Mouse (Mus musculus) hindbrain, embryonic 16.5 days (tissue): ENCODE measurements around the gene Srp9. TPM values are rescaled to one million over a fixed set of nuclear protein-coding genes. Genes with fewer than 3 reads are reported as not detected.

Experiments
- ATAC-seq: fragments of 200-750 bp; cut with Nextera tagmentation; 2 replicates; pipeline ENCODE4 v1.8.0; 2017; ENCODE audit warnings: moderate TSS enrichment, moderate library complexity
- H3K27ac ChIP-seq: fragments of 300-500 bp; sonication (generic); 2 replicates; pipeline ENCODE4 v1.5.1; 2014; ENCODE audit warnings: low read depth, mild to moderate bottlenecking, control low read depth, low read length, moderate library complexity
- H3K27me3 ChIP-seq: fragments of 300-500 bp; sonication (generic); replicated peaks from 2 replicates; pipeline ENCODE4 v1.6.1; 2014; ENCODE audit warnings: low read length; ENCODE audit not compliant: control insufficient read depth, insufficient read depth
- H3K36me3 ChIP-seq: fragments of 300-500 bp; sonication (generic); 2 replicates; pipeline ENCODE4 v1.6.1; 2014; ENCODE audit warnings: mild to moderate bottlenecking, low read length, moderate library complexity, mixed read lengths; ENCODE audit not compliant: control insufficient read depth, insufficient read depth
- H3K4me1 ChIP-seq: fragments of 300-500 bp; sonication (generic); 2 replicates; pipeline ENCODE4 v1.6.1; 2014; ENCODE audit warnings: low read depth, low read length; ENCODE audit not compliant: control insufficient read depth, insufficient read depth
- H3K4me2 ChIP-seq: fragments of 300-500 bp; sonication (generic); 2 replicates; pipeline ENCODE4 v1.6.1; 2014; ENCODE audit warnings: mild to moderate bottlenecking, low read length, control low read depth, moderate library complexity
- H3K4me3 ChIP-seq: fragments of 300-500 bp; sonication (generic); 2 replicates; pipeline ENCODE4 v1.5.1; 2014; ENCODE audit warnings: mild to moderate bottlenecking, low read length, control low read depth, moderate library complexity
- H3K9ac ChIP-seq: fragments of 300-500 bp; sonication (generic); 2 replicates; pipeline ENCODE4 v1.6.1; 2014; ENCODE audit warnings: low read depth, mild to moderate bottlenecking, control low read depth, low read length, moderate library complexity
- H3K9me3 ChIP-seq: fragments of 300-500 bp; sonication (generic); 2 replicates; pipeline ENCODE4 v1.6.1; 2014; ENCODE audit warnings: mild to moderate bottlenecking, low read length, moderate library complexity; ENCODE audit not compliant: control insufficient read depth
- WGBS: fragments of 180-500 bp; shearing (Covaris S2); extraction: QIAGEN DNeasy Blood & Tissue Kit; methylation state at CpG from one replicate; pipeline ENCODE4 v1.1.7; 2014; 5-methylcytosine and 5-hydroxymethylcytosine counted together
- polyA plus RNA-seq: library from polyadenylated mRNA; unstranded; fragments of >200 nt; fragmentation: Nextera tagmentation; extraction: Ambion mirVana; gene quantifications from 2 replicates; pipeline ENCODE4 v1.2.1, GENCODE M21; 2015

Srp9 gene
- polyA plus RNA-seq, 1 experiment from 2014 or later, result 134 TPM

DNA sequence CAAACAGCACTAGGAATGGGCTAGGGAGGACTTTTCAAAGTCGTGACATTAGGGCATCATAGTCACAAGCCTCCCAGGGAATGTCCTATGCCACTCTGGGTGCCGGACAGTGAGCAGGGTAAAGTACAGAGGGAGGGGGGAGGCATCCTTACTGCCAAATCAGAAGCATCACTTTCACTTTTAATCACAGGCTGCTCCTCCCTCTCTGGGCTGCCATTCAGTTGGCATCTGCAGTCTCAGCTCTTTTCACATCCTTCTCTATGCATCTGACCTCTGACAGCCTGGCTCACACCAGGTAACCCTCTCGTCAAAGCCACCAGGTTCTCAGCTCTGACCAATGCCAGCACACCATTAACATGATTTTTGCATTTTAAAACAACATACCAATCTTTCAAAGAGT, 24.1 kb upstream of the Srp9 start:
- 56% methylated on average over 3 of the region's 3 CpGs for WGBS
- Histone ChIP-seq H3K36me3 (no peaks in the 10 kb centered on the region), H3K27me3 (no peaks in the 10 kb centered on the region), H3K4me3 (no peak overlapping the region), H3K4me1 (peaks cover 2% of the 10 kb centered on the region; the same call in 1 of the 2 replicates), H3K27ac (no peak overlapping the region), H3K4me2 (no peak overlapping the region), H3K9ac (no peak overlapping the region), H3K9me3 (no peaks in the 10 kb centered on the region)
- ATAC-seq, result no peak

DNA sequence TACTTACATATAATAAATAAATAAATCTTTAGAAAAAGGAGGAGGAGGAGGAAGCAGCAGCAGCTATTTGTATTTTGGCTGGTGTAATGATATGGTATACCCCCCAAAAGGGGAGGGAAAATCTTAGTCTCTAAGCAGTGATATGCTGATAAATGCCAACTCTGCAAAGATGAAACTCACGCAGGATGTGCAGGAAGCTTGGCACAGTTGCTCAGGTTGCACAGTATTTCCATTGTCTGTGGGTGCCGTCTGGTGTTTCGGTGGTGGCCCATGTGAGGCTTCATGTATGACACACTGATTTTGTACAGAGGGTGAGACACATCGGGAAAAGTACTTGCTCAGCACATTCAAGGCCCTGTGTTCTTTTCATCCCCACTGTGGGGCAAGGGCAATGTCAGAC, 23.1 kb upstream of the Srp9 start:
- no peaks in the 10 kb centered on the region for H3K9me3 ChIP-seq
- WGBS, result 46% methylated on average over 4 of the region's 4 CpGs
- no peaks in the 10 kb centered on the region for H3K4me1 ChIP-seq
- no peaks in the 10 kb centered on the region for H3K36me3 ChIP-seq
- H3K4me3 ChIP-seq, result no peak overlapping the region
- H3K4me2 ChIP-seq, result no peak overlapping the region
- H3K9ac ChIP-seq, result no peak overlapping the region
- H3K27ac ChIP-seq, result no peak overlapping the region
- no peaks in the 10 kb centered on the region for H3K27me3 ChIP-seq
- ATAC-seq, result no peak

DNA sequence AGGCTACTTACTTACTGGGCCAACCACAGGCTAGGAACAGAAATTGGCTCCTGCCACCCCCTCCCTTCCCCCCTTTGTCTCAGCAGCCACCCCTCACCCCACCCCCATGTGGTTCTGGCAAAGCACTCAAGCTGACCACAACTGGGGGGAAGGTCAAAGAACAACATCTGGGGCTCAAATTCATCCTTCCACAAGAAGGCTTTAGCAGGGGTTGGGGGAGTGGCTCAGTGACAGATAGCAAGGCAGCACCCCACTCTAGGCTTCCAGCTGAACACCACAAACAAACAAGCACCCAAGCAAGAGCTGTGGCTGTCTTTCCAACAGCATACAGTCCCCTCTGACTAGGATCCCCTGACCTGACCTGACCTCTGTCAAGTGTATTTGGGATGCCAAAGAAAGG, 21.8 kb upstream of the Srp9 start:
- Histone ChIP-seq H3K4me1 (no peaks in the 10 kb centered on the region), H3K27ac (no peak overlapping the region), H3K9me3 (no peaks in the 10 kb centered on the region), H3K4me2 (no peak overlapping the region), H3K27me3 (no peaks in the 10 kb centered on the region), H3K36me3 (no peaks in the 10 kb centered on the region), H3K4me3 (no peak overlapping the region), H3K9ac (no peak overlapping the region)
- no peak for ATAC-seq

DNA sequence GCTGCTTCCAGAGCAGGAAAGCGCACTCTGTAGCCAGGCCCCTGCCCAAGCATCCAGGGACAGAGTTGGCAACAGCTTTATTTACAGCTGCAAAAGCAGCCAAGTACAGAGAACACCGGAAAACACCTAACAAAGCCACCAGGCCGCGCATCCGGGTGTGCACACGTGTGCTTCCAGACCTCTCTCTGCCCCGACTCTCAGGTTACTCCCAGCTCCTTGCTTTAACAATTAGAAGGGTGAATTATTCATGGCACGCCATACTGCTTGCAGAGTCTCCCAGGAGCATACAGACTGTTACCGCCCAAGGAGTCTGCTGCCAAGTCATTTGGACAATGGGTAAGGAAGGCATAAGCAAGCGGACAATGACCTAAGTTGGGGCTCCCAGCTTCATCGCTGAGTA, 21.1 kb upstream of the Srp9 start:
- Histone ChIP-seq H3K4me3 (no peak overlapping the region), H3K4me1 (no peaks in the 10 kb centered on the region), H3K4me2 (no peak overlapping the region), H3K27ac (no peak overlapping the region), H3K9ac (no peak overlapping the region), H3K27me3 (no peaks in the 10 kb centered on the region), H3K36me3 (no peaks in the 10 kb centered on the region), H3K9me3 (no peaks in the 10 kb centered on the region)
- ATAC-seq, result no peak
- WGBS, result 48% methylated on average over 11 of the region's 11 CpGs

DNA sequence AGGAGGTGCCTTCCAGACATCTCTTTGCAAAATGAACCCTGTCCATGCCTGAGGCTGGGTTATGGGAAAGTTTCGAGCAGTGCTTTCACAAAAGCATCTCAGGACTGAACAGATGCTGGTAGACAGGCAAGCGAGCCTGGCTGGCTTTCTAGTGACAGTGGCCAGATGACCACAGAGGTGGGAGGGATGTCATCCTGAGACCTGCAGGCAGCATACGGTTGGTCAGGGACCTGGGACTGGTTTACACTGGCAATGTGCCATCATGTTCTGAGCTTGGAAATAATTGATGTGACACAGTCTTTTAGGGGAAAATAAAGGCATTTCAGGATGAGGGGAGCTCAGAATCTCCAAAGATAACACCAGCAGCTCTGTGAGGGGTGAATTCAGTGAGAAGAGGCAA, 19.5 kb upstream of the Srp9 start:
- H3K4me2 ChIP-seq, result no peak overlapping the region
- no peaks in the 10 kb centered on the region for H3K36me3 ChIP-seq
- H3K27ac ChIP-seq, result no peak overlapping the region
- no peaks in the 10 kb centered on the region for H3K4me1 ChIP-seq
- no peak overlapping the region for H3K9ac ChIP-seq
- no peaks in the 10 kb centered on the region for H3K9me3 ChIP-seq
- no peak for ATAC-seq
- H3K4me3 ChIP-seq, result no peak overlapping the region
- no peaks in the 10 kb centered on the region for H3K27me3 ChIP-seq
- WGBS, result 39% methylated on average over 3 of the region's 3 CpGs

DNA sequence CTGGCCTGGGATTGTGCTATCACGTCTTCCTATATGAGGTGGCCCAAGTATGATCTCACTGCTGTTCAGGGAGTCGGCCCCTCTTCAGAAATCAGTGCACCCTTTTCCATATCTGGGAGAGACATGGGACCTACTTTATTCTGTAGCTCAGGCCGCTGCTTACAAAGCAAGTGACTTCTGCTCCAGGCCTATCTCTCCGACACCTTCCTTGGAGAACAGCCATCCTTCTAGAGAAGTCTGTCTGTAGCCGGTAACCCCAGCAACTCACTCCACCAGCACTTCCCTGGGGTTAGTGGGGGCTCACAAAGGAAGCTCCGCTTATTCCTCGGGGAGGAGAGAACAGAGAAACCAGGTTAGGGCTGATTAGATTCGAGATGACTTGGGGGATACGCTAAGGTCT, 17.3 kb upstream of the Srp9 start:
- ATAC-seq, result no peak
- H3K4me3 ChIP-seq, result no peak overlapping the region

DNA sequence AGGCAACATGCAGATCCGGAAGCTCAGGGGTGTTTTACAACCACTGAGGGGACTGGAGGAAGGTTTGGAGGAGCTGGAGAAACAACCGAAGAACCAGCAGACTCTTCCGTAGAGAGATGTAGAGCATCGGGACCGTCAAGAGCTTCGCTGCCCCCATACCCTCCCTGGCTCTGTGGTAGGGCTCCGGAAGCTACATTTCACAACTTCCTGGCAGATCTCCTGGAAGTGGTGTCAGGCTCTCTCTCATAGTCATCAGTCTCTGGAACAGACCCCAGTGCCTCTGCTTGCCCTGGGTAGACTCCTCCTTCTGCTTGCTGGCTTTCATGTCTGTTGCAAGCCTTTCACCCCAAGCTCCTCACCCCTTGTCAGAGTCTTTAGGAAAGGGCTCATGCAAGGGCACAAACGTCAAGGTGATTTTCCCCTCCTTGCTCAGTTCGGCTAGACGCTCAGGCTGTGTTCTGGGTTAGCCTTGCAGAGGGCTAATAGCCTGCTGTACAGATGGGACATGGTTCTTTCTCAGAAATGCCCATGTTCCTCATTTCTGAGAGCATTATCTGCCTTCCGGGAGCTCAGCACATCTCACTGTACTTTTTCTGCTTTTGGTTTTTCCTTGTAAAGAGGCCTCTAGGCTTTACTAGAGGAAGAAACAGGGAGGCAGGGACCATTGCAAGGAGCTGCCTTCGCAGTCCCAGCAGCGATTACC, 16.0 kb upstream of the Srp9 start:
- no peaks in the 10 kb centered on the region for H3K9me3 ChIP-seq
- H3K4me2 ChIP-seq, result no peak overlapping the region
- 82% methylated on average over 13 of the region's 13 CpGs for WGBS
- peaks cover 1% of the 10 kb centered on the region for H3K4me1 ChIP-seq
- H3K36me3 ChIP-seq, result no peaks in the 10 kb centered on the region
- H3K27ac ChIP-seq, result no peak overlapping the region
- H3K4me3 ChIP-seq, result no peak overlapping the region
- no peaks in the 10 kb centered on the region for H3K27me3 ChIP-seq
- no peak overlapping the region for H3K9ac ChIP-seq
- no peak for ATAC-seq

More for the DNA sequence above, 17.3 kb upstream of the Srp9 start:
- Histone ChIP-seq H3K27me3 (no peaks in the 10 kb centered on the region), H3K36me3 (no peaks in the 10 kb centered on the region), H3K27ac (no peak overlapping the region), H3K9me3 (no peaks in the 10 kb centered on the region), H3K4me1 (no peaks in the 10 kb centered on the region; the same call in 1 of the 2 replicates), H3K4me2 (no peak overlapping the region), H3K9ac (no peak overlapping the region)
- WGBS, result 86% methylated on average over 9 of the region's 9 CpGs

DNA sequence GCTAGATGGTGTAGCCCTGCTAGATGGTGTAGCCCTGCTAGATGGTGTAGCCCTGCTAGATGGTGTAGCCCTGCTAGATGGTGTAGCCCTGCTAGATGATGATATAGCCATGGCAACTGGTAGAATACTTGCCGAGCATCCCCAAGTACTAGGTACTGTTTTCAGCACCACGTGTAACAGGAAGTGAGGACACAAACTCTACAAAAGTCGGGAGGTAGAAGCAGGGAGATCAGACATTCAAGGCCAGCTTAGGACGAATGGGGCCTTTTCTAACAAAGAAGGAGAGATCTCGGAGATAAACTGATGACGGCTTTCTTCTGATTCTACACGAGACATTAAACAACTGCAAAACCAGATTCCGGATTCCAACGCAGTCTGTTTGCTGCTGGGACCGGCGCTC, 14.4 kb upstream of the Srp9 start:
- Histone ChIP-seq H3K4me2 (no peak overlapping the region), H3K27me3 (no peaks in the 10 kb centered on the region), H3K9me3 (no peaks in the 10 kb centered on the region), H3K36me3 (no peaks in the 10 kb centered on the region), H3K4me3 (no peak overlapping the region), H3K4me1 (peaks cover 10% of the 10 kb centered on the region), H3K27ac (no peak overlapping the region), H3K9ac (no peak overlapping the region)
- ATAC-seq, result no peak
- WGBS, result 88% methylated on average over 11 of the region's 11 CpGs

DNA sequence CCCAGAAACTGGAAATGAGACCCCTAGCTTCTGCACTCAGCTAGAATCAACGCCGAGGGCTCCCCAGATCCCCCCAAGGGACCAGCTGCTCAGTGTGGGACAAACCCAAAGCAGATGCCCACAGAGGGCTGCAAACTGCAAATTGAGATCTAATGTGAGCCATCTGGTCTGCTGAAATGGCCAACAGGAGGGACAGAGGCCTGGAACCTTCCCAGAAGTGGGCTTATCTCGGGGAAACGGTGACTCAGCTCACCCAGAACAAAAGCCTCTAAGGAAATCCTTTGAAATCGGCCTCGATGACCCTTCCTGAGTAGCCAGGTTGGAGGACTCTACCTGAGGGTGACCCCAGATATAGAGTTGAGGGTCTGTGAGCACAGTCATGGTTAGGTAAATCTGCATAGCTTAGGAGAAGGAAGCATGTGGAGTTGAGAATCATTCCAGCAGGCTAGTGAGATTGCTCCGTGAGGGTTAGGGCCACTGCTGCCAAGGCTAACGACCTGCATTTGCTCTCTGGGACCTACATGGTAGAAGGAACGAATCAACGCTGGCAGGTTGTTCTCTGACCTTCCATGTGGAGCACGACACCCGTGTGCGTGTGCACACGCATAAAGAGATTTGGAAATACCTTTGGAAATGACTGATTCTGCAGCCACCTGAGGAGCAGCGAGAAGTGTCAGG, 13.7 kb upstream of the Srp9 start:
- Histone ChIP-seq H3K27ac (no peak overlapping the region), H3K9me3 (no peaks in the 10 kb centered on the region), H3K27me3 (no peaks in the 10 kb centered on the region), H3K9ac (no peak overlapping the region), H3K36me3 (no peaks in the 10 kb centered on the region), H3K4me2 (no peak overlapping the region), H3K4me1 (peaks cover 10% of the 10 kb centered on the region), H3K4me3 (no peak overlapping the region)
- 69% methylated on average over 15 of the region's 15 CpGs for WGBS
- no peak for ATAC-seq
